8 mouse cellular contexts compared by ENCODE assay signal in genomic region chr5:129061579-129061978, GRCm38 (mm10). TPM values are rescaled to one million over a fixed set of nuclear protein-coding genes. Genes with fewer than 3 reads are reported as not detected.
DNase-seq lines count a peak whose midpoint lies in the region; ATAC-seq and TF ChIP-seq lines count a peak whose summit lies in the region.

No protein-coding gene starts in this region.

- no peak overlapping the region for H3K4me2 ChIP-seq in liver, embryonic 12.5 days
- H3K4me2 ChIP-seq in midbrain, embryonic 16.5 days (ENCODE audit: low read length) = no peak overlapping the region

- no peaks in the 10 kb centered on the region for H3K79me2 ChIP-seq in liver, adult 2 months (ENCODE audit: control insufficient read depth, insufficient read depth, low read length)

- peak; percentile 31 for DNase-seq in liver, adult 2 months (ENCODE audit: extremely low read depth, low read depth, low spot score)
- peak; percentile 75 for DNase-seq in adrenal gland, postnatal 14 days
- DNase-seq in hindbrain, embryonic 10.5 days (ENCODE audit: low spot score) = peak; percentile 70
- peak; percentile 58 for DNase-seq in left cerebral cortex, adult 11 months (ENCODE audit: low spot score)

- TF ChIP-seq POLR2A in liver, adult 2 months (IDR thresholded peaks at IDR 0.05; ENCODE audit: extremely low read depth, insufficient read depth, low read length) = no peak
- TF ChIP-seq POLR2A in embryonic fibroblast, embryonic 13.5 days (IDR thresholded peaks at IDR 0.05; ENCODE audit: low read depth, low read length) = no peak

- H3K27ac ChIP-seq in liver, adult 2 months (replicated peaks; ENCODE audit: insufficient read depth, low read depth, low read length) = no peak overlapping the region
- H3K27ac ChIP-seq in liver, embryonic 12.5 days = no peak overlapping the region
- no peak overlapping the region for H3K27ac ChIP-seq in embryonic fibroblast, embryonic 13.5 days (ENCODE audit: insufficient read depth, low read length)
- no peak overlapping the region for H3K27ac ChIP-seq in hindbrain, embryonic 10.5 days
- no peak overlapping the region for H3K27ac ChIP-seq in midbrain, embryonic 16.5 days (ENCODE audit: low read length)

- 23% methylated on average over 13 of the region's 13 CpGs for WGBS in liver, adult 2 months
- WGBS in liver, embryonic 12.5 days (ENCODE audit: insufficient replicate concordance) = 22% methylated on average over 13 of the region's 13 CpGs
- WGBS in hindbrain, embryonic 10.5 days = 22% methylated on average over 13 of the region's 13 CpGs
- 18% methylated on average over 13 of the region's 13 CpGs for WGBS in midbrain, embryonic 16.5 days

- H3K9ac ChIP-seq in liver, adult 2 months (ENCODE audit: low read depth, low read length) = no peak overlapping the region
- H3K9ac ChIP-seq in liver, embryonic 12.5 days = no peak overlapping the region
- H3K9ac ChIP-seq in midbrain, embryonic 16.5 days (ENCODE audit: low read depth, low read length) = no peak overlapping the region

- TF ChIP-seq CTCF in liver, adult 2 months (IDR thresholded peaks at IDR 0.05; ENCODE audit: low read depth, low read length) = peak; percentile 73
- 0 out of 2 replicates have a peak, but pooled peaks have one; percentile 16 for TF ChIP-seq CTCF in embryonic fibroblast, embryonic 13.5 days (IDR thresholded peaks at IDR 0.05; ENCODE audit: borderline replicate concordance, insufficient read depth, low read length)

- H3K27me3 ChIP-seq in liver, adult 2 months (ENCODE audit: control insufficient read depth, insufficient read depth, low read length) = no peaks in the 10 kb centered on the region
- peaks cover 38% of the 10 kb centered on the region for H3K27me3 ChIP-seq in liver, embryonic 12.5 days (replicated peaks)
- peaks cover 20% of the 10 kb centered on the region; the same call in 1 of the 2 replicates for H3K27me3 ChIP-seq in hindbrain, embryonic 10.5 days (ENCODE audit: insufficient read depth, poor library complexity, severe bottlenecking)
- H3K27me3 ChIP-seq in midbrain, embryonic 16.5 days (ENCODE audit: control insufficient read depth, insufficient read depth, low read depth, low read length) = no peaks in the 10 kb centered on the region

- no peak for ATAC-seq in liver, embryonic 12.5 days
- 0 out of 2 replicates have a peak, but pooled peaks have one; percentile 25 for ATAC-seq in midbrain, embryonic 16.5 days
- no peak for ATAC-seq in activated CD4-positive, CD25-positive, alpha-beta regulatory T cell, adult 4 months

- H3K9me3 ChIP-seq in liver, embryonic 12.5 days (replicated peaks) = no peaks in the 10 kb centered on the region
- H3K9me3 ChIP-seq in hindbrain, embryonic 10.5 days = no peaks in the 10 kb centered on the region; the same call in 1 of the 2 replicates
- no peaks in the 10 kb centered on the region for H3K9me3 ChIP-seq in midbrain, embryonic 16.5 days (replicated peaks; ENCODE audit: control insufficient read depth, low read length, poor library complexity, severe bottlenecking)

- no peaks in the 10 kb centered on the region for H3K4me1 ChIP-seq in liver, adult 2 months (ENCODE audit: control insufficient read depth, insufficient read depth, low read length)
- H3K4me1 ChIP-seq in liver, embryonic 12.5 days = 0 out of 2 replicates have a peak, but pooled peaks cover 6% of the 10 kb centered on the region
- H3K4me1 ChIP-seq in embryonic fibroblast, embryonic 13.5 days (ENCODE audit: control insufficient read depth, insufficient read depth, low read length) = peaks cover 2% of the 10 kb centered on the region; the same call in 1 of the 2 replicates
- H3K4me1 ChIP-seq in hindbrain, embryonic 10.5 days (replicated peaks) = peaks cover 14% of the 10 kb centered on the region
- peaks cover 5% of the 10 kb centered on the region; the same call in 1 of the 2 replicates for H3K4me1 ChIP-seq in midbrain, embryonic 16.5 days (ENCODE audit: control insufficient read depth, insufficient read depth, low read length)

- no peaks in the 10 kb centered on the region for H3K36me3 ChIP-seq in liver, adult 2 months (ENCODE audit: control insufficient read depth, insufficient read depth, low read length)
- H3K36me3 ChIP-seq in liver, embryonic 12.5 days = no peaks in the 10 kb centered on the region
- no peaks in the 10 kb centered on the region for H3K36me3 ChIP-seq in hindbrain, embryonic 10.5 days
- no peaks in the 10 kb centered on the region for H3K36me3 ChIP-seq in midbrain, embryonic 16.5 days (ENCODE audit: control insufficient read depth, insufficient read depth, low read length)

- H3K4me3 ChIP-seq in liver, adult 2 months (ENCODE audit: insufficient read depth, low read depth, low read length) = no peak overlapping the region
- no peak overlapping the region for H3K4me3 ChIP-seq in liver, embryonic 12.5 days
- no peak overlapping the region for H3K4me3 ChIP-seq in embryonic fibroblast, embryonic 13.5 days (ENCODE audit: insufficient read depth, low read length)
- no peak overlapping the region for H3K4me3 ChIP-seq in hindbrain, embryonic 10.5 days
- H3K4me3 ChIP-seq in midbrain, embryonic 16.5 days (ENCODE audit: low read depth, low read length) = no peak overlapping the region

RNA-seq across cellular contexts. Expression of gene Adgrd1, which starts 35.0 kb away (rescaled TPM):
- total RNA-seq in liver, adult 2 months (2014; rRNA removed) = 0.18 and 0.20 TPM in 2 replicates
- 0.52 and 0.66 TPM in 2 replicates for polyA plus RNA-seq in liver, adult 2 months (2012; rRNA removed)
- 0.02 and 0.05 TPM in 2 replicates for polyA plus RNA-seq in liver, embryonic 12.5 days (2016; fragmentation: Nextera tagmentation; extraction: Ambion mirVana)
- total RNA-seq in adrenal gland, postnatal 14 days (2021) = 4.9 and 5.0 TPM in 2 replicates
- 1.4 and 2.5 TPM in 2 replicates for polyA plus RNA-seq in embryonic fibroblast, embryonic 13.5 days (2011; ENCODE audit: insufficient read length, low read depth, missing spikeins)
- 0.06 and 0.13 TPM in 2 replicates for polyA plus RNA-seq in hindbrain, embryonic 10.5 days (2016; fragmentation: Nextera tagmentation; extraction: Ambion mirVana)
- 0.11 and 0.21 TPM in 2 replicates for polyA plus RNA-seq in midbrain, embryonic 16.5 days (2015; fragmentation: Nextera tagmentation; extraction: Ambion mirVana)
- polyA plus RNA-seq in activated CD4-positive, CD25-positive, alpha-beta regulatory T cell, adult 4 months (2017; shearing (Covaris generic)) = under 1 TPM; 0.62 to 0.88 TPM

RNA-seq across cellular contexts. Expression of gene Ran, which starts 41.7 kb away (rescaled TPM):
- 90.9 and 99.5 TPM in 2 replicates for total RNA-seq in liver, adult 2 months (2014; rRNA removed)
- 46.8 and 50.5 TPM in 2 replicates for polyA plus RNA-seq in liver, adult 2 months (2012; rRNA removed)
- polyA plus RNA-seq in liver, embryonic 12.5 days (2016; fragmentation: Nextera tagmentation; extraction: Ambion mirVana) = 682 and 694 TPM in 2 replicates
- 212 and 219 TPM in 2 replicates for total RNA-seq in adrenal gland, postnatal 14 days (2021)
- 260 and 321 TPM in 2 replicates for polyA plus RNA-seq in embryonic fibroblast, embryonic 13.5 days (2011; ENCODE audit: insufficient read length, low read depth, missing spikeins)
- polyA plus RNA-seq in hindbrain, embryonic 10.5 days (2016; fragmentation: Nextera tagmentation; extraction: Ambion mirVana) = 886 and 980 TPM in 2 replicates
- 329 and 357 TPM in 2 replicates for polyA plus RNA-seq in midbrain, embryonic 16.5 days (2015; fragmentation: Nextera tagmentation; extraction: Ambion mirVana)
- polyA plus RNA-seq in activated CD4-positive, CD25-positive, alpha-beta regulatory T cell, adult 4 months (2017; shearing (Covaris generic)) = 100 to 1,000 TPM; 320 to 324 TPM

RNA-seq across cellular contexts. Expression of gene Stx2, which starts 53.2 kb away (rescaled TPM):
- 9.4 and 9.7 TPM in 2 replicates for total RNA-seq in liver, adult 2 months (2014; rRNA removed)
- 12.2 and 13.0 TPM in 2 replicates for polyA plus RNA-seq in liver, adult 2 months (2012; rRNA removed)
- 95.8 and 106 TPM in 2 replicates for polyA plus RNA-seq in liver, embryonic 12.5 days (2016; fragmentation: Nextera tagmentation; extraction: Ambion mirVana)
- 27.1 and 27.5 TPM in 2 replicates for total RNA-seq in adrenal gland, postnatal 14 days (2021)
- 44.1 and 52.4 TPM in 2 replicates for polyA plus RNA-seq in embryonic fibroblast, embryonic 13.5 days (2011; ENCODE audit: insufficient read length, low read depth, missing spikeins)
- polyA plus RNA-seq in hindbrain, embryonic 10.5 days (2016; fragmentation: Nextera tagmentation; extraction: Ambion mirVana) = 25.9 and 26.7 TPM in 2 replicates
- 14.8 TPM in 2 replicates for polyA plus RNA-seq in midbrain, embryonic 16.5 days (2015; fragmentation: Nextera tagmentation; extraction: Ambion mirVana)
- polyA plus RNA-seq in activated CD4-positive, CD25-positive, alpha-beta regulatory T cell, adult 4 months (2017; shearing (Covaris generic)) = 1 to 10 TPM in 1 of 2 experiments, under 1 TPM in 1; 0.88 to 3.0 TPM
